Mouse (Mus musculus) embryonic facial prominence, embryonic 14.5 days (tissue): Measurements from ENCODE around the gene Uncx. TPM values are rescaled to one million over a fixed set of nuclear protein-coding genes. Genes with fewer than 3 reads are reported as not detected.
A peak's percentile ranks its signal among the peaks of the same experiment; 100 is the strongest.

ENCODE experiments used
- ATAC-seq: fragments of 200-750 bp; cut with Nextera tagmentation; 2 replicates; pipeline ENCODE4 v1.8.0; 2017; ENCODE audit warnings: low read depth, moderate number of reproducible peaks, moderate TSS enrichment
- DNase-seq: peaks from one replicate; pipeline ENCODE4 v3.0.0-alpha.2; 2015; ENCODE audit warnings: low spot score
- H3K27ac ChIP-seq: fragments of 300-500 bp; sonication (generic); replicated peaks from 2 replicates; pipeline ENCODE4 v1.5.1; 2014; ENCODE audit warnings: low read depth, mild to moderate bottlenecking, low read length, moderate library complexity
- H3K27me3 ChIP-seq: fragments of 300-500 bp; sonication (generic); replicated peaks from 2 replicates; pipeline ENCODE4 v1.6.1; 2014; ENCODE audit warnings: low read length; ENCODE audit not compliant: control insufficient read depth, insufficient read depth
- H3K36me3 ChIP-seq: fragments of 300-500 bp; sonication (generic); 2 replicates; pipeline ENCODE4 v1.6.1; 2014; ENCODE audit warnings: low read length, mixed read lengths; ENCODE audit not compliant: control insufficient read depth, insufficient read depth
- H3K4me1 ChIP-seq: fragments of 300-500 bp; sonication (generic); 2 replicates; pipeline ENCODE4 v1.6.1; 2014; ENCODE audit warnings: antibody characterized with exemption, low read length; ENCODE audit not compliant: control insufficient read depth, insufficient read depth
- H3K4me2 ChIP-seq: fragments of 300-500 bp; sonication (generic); 2 replicates; pipeline ENCODE4 v1.6.1; 2014; ENCODE audit warnings: low read depth, mild to moderate bottlenecking, low read length, moderate library complexity, mixed read lengths
- H3K4me3 ChIP-seq: fragments of 300-500 bp; sonication (generic); 2 replicates; pipeline ENCODE4 v1.5.1; 2014; ENCODE audit warnings: low read depth, mild to moderate bottlenecking, low read length
- H3K9ac ChIP-seq: fragments of 300-500 bp; sonication (generic); 2 replicates; pipeline ENCODE4 v1.6.1; 2014; ENCODE audit warnings: low read depth, mild to moderate bottlenecking, low read length, moderate library complexity, mixed read lengths
- H3K9me3 ChIP-seq: fragments of 300-500 bp; sonication (generic); 2 replicates; pipeline ENCODE4 v1.6.1; 2016; ENCODE audit warnings: low read length; ENCODE audit not compliant: control insufficient read depth
- WGBS: fragments of 180-500 bp; shearing (Covaris S2); extraction: QIAGEN DNeasy Blood & Tissue Kit; methylation state at CpG from one replicate; pipeline ENCODE4 v1.1.7; 2014; 5-methylcytosine and 5-hydroxymethylcytosine counted together
- polyA plus RNA-seq: library from polyadenylated mRNA; unstranded; fragments of >200 nt; fragmentation: Nextera tagmentation; extraction: Ambion mirVana; gene quantifications from 2 replicates; pipeline ENCODE4 v1.2.1, GENCODE M21; 2014

Uncx gene
- polyA plus RNA-seq, 1 experiment from 2014 or later: 2.5 TPM

- ATAC-seq: peak; percentile 75; the same call in 1 of the 2 replicates
- Histone ChIP-seq H3K4me1 (no peaks in the 10 kb centered on the region), H3K27me3 (peaks cover 11% of the 10 kb centered on the region; the same call in 1 of the 2 replicates), H3K4me3 (no peak overlapping the region), H3K9ac (no peak overlapping the region), H3K36me3 (no peaks in the 10 kb centered on the region), H3K9me3 (peaks cover 5% of the 10 kb centered on the region; the same call in 1 of the 2 replicates), H3K4me2 (no peak overlapping the region), H3K27ac (no peak overlapping the region)
- peak; percentile 50 for DNase-seq
- WGBS: 17% methylated on average over 17 of the region's 17 CpGs
These were observed 32.5 kb upstream of the Uncx start for GRCm38 (mm10) chr5:139510682-139511366.

GRCm38 (mm10) chr5:139512201-139512600 lies 31.1 kb upstream of the Uncx start:
- no peak overlapping the region for H3K4me3 ChIP-seq
- H3K36me3 ChIP-seq: no peaks in the 10 kb centered on the region
- peaks cover 5% of the 10 kb centered on the region; the same call in 1 of the 2 replicates for H3K9me3 ChIP-seq
- no peak overlapping the region for H3K9ac ChIP-seq
- no peak overlapping the region for H3K4me2 ChIP-seq
- peaks cover 11% of the 10 kb centered on the region; the same call in 1 of the 2 replicates for H3K27me3 ChIP-seq
- no peak overlapping the region for H3K27ac ChIP-seq
- DNase-seq: no peak
- ATAC-seq: no peak
- H3K4me1 ChIP-seq: 0 out of 2 replicates have a peak, but pooled peaks cover 4% of the 10 kb centered on the region
- 82% methylated on average over 4 of the region's 4 CpGs for WGBS

DNA sequence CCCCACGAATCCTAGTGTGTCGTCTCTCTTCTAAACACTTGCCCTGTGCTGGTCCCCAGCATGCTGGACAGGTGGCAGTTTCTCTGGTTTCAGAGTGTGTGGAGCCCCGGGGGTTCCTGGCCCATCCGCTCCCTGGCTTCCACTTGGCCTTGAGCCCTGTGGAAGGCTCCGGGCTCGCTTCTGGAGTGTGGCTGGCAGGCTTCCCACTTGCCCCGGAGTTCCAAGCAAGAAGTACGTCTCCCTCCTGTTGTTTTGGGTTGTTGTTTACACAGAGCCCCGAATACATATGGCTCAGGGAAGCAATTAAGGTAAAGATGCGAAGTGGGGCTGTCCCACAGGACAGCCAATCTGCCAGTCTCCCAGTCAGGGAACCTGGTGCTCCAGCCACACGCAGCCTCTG lies 27.0 kb upstream of the Uncx start:
- WGBS: 32% methylated on average over 11 of the region's 11 CpGs
- H3K27me3 ChIP-seq: no peaks in the 10 kb centered on the region
- no peak for DNase-seq

DNA sequence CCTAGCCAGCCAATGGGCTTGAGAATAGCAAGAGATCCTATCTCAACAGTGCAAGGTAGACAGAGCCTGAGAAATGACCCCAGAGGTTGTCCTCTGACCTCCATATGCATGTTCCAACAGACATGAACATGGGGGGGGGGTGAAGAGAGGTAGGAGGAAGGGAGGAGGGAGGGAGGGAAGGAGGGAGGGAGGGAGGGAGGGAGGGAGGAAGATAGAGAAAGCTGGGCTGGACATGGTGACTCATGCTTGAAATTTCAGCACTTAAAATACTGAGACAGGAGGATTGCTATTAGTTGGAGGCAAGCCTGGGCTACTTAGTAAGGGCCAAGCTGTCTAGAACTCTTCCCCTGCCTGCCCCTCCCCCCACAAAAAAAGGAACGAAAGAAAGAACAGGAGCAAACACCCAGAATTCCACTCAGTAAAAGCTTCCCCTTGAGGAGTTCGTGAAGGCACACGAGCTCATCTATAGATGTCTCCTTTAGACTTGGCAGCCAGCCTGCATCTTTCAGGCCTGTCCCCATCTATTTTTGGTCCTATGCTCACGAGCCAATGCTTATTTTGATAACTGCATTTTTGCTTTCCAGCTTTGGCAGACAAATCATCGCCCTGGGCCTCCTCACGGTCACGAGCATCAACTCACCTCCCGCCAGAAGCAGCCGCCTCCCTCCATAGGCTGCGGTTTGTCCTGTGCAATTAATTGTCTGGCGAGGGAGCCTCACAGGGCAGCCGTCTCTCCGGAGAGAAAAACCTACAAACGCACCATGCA lies 23.0 kb upstream of the Uncx start:
- Histone ChIP-seq H3K27me3 (no peaks in the 10 kb centered on the region), H3K4me2 (no peak overlapping the region), H3K36me3 (no peaks in the 10 kb centered on the region), H3K4me1 (0 out of 2 replicates have a peak, but pooled peaks cover 4% of the 10 kb centered on the region), H3K4me3 (no peak overlapping the region), H3K27ac (no peak overlapping the region), H3K9ac (0 out of 2 replicates have a peak overlapping the region, but pooled peaks have one; percentile 19), H3K9me3 (no peaks in the 10 kb centered on the region)
- 40% methylated on average over 14 of the region's 14 CpGs for WGBS
- DNase-seq (peak; percentile 76), ATAC-seq (no peak)

More for the DNA sequence above, 27.0 kb upstream of the Uncx start:
- H3K4me3 ChIP-seq: no peak overlapping the region
- no peak overlapping the region for H3K9ac ChIP-seq
- H3K27ac ChIP-seq: no peak overlapping the region
- ATAC-seq: peak; percentile 50; the same call in 1 of the 2 replicates
- H3K36me3 ChIP-seq: no peaks in the 10 kb centered on the region
- peaks cover 5% of the 10 kb centered on the region; the same call in 1 of the 2 replicates for H3K9me3 ChIP-seq
- 0 out of 2 replicates have a peak, but pooled peaks cover 4% of the 10 kb centered on the region for H3K4me1 ChIP-seq
- no peak overlapping the region for H3K4me2 ChIP-seq

GRCm38 (mm10) chr5:139521987-139522386 lies 21.3 kb upstream of the Uncx start:
- H3K9me3 ChIP-seq: no peaks in the 10 kb centered on the region
- ATAC-seq (no peak), DNase-seq (no peak)
- no peak overlapping the region for H3K9ac ChIP-seq
- no peak overlapping the region for H3K4me3 ChIP-seq
- H3K27ac ChIP-seq: peak overlapping the region; percentile 30; the same call in 1 of the 2 replicates
- no peak overlapping the region for H3K4me2 ChIP-seq
- H3K27me3 ChIP-seq: no peaks in the 10 kb centered on the region
- no peaks in the 10 kb centered on the region for H3K4me1 ChIP-seq
- WGBS: 37% methylated on average over 9 of the region's 10 CpGs
- no peaks in the 10 kb centered on the region for H3K36me3 ChIP-seq

GRCm38 (mm10) chr5:139528851-139529250 lies 14.4 kb upstream of the Uncx start:
- 63% methylated on average over 7 of the region's 7 CpGs for WGBS
- Histone ChIP-seq H3K4me1 (no peaks in the 10 kb centered on the region), H3K27ac (no peak overlapping the region), H3K27me3 (peaks cover 21% of the 10 kb centered on the region), H3K36me3 (no peaks in the 10 kb centered on the region), H3K4me2 (no peak overlapping the region), H3K4me3 (no peak overlapping the region), H3K9ac (no peak overlapping the region), H3K9me3 (no peaks in the 10 kb centered on the region)
- DNase-seq (no peak), ATAC-seq (no peak)

DNA sequence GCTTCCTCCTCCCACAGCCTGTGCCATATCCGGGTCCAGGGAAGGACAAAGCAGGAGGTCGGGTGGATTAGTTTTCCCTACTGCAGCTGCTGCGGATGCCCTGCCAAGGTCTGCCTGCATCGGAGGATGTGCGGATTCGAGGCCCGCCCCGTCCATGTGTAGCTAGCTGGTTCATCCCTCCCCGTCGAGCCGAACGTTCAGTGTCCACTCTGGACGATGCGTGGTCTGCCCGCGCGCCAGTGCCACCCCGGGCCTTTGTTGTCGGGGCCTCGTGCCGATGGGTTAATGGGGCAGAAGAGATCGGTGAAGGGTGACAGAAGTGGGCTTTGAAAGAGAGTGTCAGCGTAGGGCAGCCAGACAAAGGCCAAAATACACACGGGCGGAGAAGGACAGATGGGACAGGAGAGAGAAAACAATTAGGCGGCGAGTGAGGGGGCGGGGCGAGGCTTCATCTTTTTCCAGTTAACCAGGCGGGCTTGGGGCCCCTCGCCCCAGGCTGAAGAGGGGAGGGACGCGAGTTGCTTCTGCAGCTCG lies 7.8 kb upstream of the Uncx start:
- Histone ChIP-seq H3K4me3 (peak overlapping the region; percentile 10), H3K9ac (no peak overlapping the region), H3K27ac (no peak overlapping the region), H3K27me3 (peaks cover 80% of the 10 kb centered on the region), H3K4me1 (no peaks in the 10 kb centered on the region), H3K9me3 (no peaks in the 10 kb centered on the region), H3K4me2 (peak overlapping the region; percentile 25; the same call in 1 of the 2 replicates), H3K36me3 (no peaks in the 10 kb centered on the region)
- under 1% methylated on average over 33 of the region's 34 CpGs for WGBS
- ATAC-seq: peak; percentile 56; the same call in 1 of the 2 replicates
- peak; percentile 60 for DNase-seq

DNA sequence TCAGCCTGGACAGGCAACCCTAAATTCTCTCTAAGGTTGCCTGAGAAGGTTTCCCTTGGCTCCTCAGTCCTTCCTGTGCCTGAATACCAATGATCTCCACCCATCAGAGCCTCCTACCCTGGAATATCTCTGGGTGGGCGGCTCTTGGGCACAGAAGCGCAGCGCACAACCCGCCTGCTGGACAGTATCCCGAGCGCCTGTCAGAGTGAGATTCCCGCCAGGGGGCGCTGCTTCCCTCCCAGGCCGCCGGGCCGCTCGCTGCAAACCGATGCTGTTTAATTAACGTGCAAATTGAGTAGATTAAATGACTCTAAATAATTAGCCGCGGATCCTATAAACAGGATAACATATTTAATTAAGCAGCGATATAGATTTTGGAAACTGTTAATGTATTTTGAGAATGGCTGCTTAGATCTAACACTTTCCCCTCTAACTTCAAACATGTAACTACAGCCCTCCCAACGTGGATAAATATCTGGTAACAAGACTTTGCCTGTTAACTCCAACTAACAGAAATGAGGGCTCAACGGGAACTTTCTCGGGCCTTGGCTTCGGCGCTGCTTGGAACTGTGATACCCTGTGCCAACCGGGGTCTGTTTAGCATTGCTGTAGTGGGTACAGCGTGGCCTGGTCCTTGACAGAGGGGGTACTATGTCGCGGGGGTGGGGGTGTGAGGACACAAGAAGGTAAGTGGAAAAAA lies 6.9 kb upstream of the Uncx start:
- H3K4me1 ChIP-seq: no peaks in the 10 kb centered on the region
- DNase-seq: peak; percentile 63

More for the DNA sequence above, 6.9 kb upstream of the Uncx start:
- no peaks in the 10 kb centered on the region for H3K36me3 ChIP-seq
- no peak overlapping the region for H3K4me3 ChIP-seq
- peak; percentile 58; the same call in 1 of the 2 replicates for ATAC-seq
- no peak overlapping the region for H3K27ac ChIP-seq
- no peak overlapping the region for H3K4me2 ChIP-seq
- H3K27me3 ChIP-seq: peaks cover 89% of the 10 kb centered on the region
- no peaks in the 10 kb centered on the region for H3K9me3 ChIP-seq
- 2% methylated on average over 26 of the region's 26 CpGs for WGBS
- H3K9ac ChIP-seq: no peak overlapping the region
